Mouse (Mus musculus) heart, postnatal 10 days (tissue): ENCODE results near the gene Tex36. TPM values are rescaled to one million over a fixed set of nuclear protein-coding genes. Genes with fewer than 3 reads are reported as not detected.

Experiments
- total RNA-seq, 2 experiments: library from RNA; stranded (reverse); gene quantifications; 2 replicates each; pipeline ENCODE4 v1.2.3; 2021

Tex36 gene
- total RNA-seq, 2 experiments from 2014 or later: not detected

Other genes starting within 250 kb of the Tex36 start
- 10 to 100 TPM in 1 of 2 experiments, 1 to 10 TPM in 1; 9.3 to 10.3 TPM for gene Edrf1, start 35.4 kb upstream of the Tex36 start, total RNA-seq
- gene Mmp21, start 77.9 kb upstream of the Tex36 start, total RNA-seq: not detected
- 10 to 100 TPM; 53.3 to 54.8 TPM for gene Bccip, start 107.2 kb upstream of the Tex36 start, total RNA-seq
- gene Uros, start 107.9 kb upstream of the Tex36 start, total RNA-seq: 10 to 100 TPM; 14.9 to 17.0 TPM
- gene Fank1, start 174.7 kb upstream of the Tex36 start, total RNA-seq: not detected
- gene Dhx32, start 180.6 kb upstream of the Tex36 start, total RNA-seq: 10 to 100 TPM; 41.7 to 44.0 TPM